ENCODE assay signal across 19 mouse cellular contexts in genomic region chr13:51491649-51492435, GRCm38 (mm10).
A peak's percentile ranks its signal among the peaks of the same experiment; 100 is the strongest.
DNase-seq lines count a peak whose midpoint lies in the region; ATAC-seq lines count a peak whose summit lies in the region.
"Had no signal": no experiment of that assay in that cellular context is flagged by ENCODE, and none has a peak within 500 bp of the region (broad histone marks: within the 10 kb centered on the region; RNA-seq: fewer than 3 reads in every experiment).

No protein-coding gene starts in this region.

- DNase-seq in adrenal gland, adult 2 months, result peak; percentile 39
- no peak for DNase-seq in adrenal gland, postnatal 25 days
- peak; percentile 10 for DNase-seq in kidney, postnatal 10 days
- no peak for DNase-seq in kidney, adult 9 months
- DNase-seq in ZHBTc4 (ENCODE audit: low read depth, low spot score), result peak; percentile 64
- DNase-seq in lung, postnatal 10 days, result no peak
- no peak for DNase-seq in urinary bladder, adult 18-20 months (ENCODE audit: low spot score in 2 of 2)
- DNase-seq: cerebellum, adult 11-12 months; cerebellum, adult 9-11 months; forebrain, postnatal 0 days; gastrocnemius, postnatal 10 days; kidney, adult 2 months; midbrain, embryonic 14.5 days; retina, postnatal 1 day; right cerebral cortex, postnatal 14 days; thymus, postnatal 14 days had no signal

- peak; percentile 46 for ATAC-seq in granulocyte monocyte progenitor cell, adult 5-6 weeks (replicated peaks; ENCODE audit: poor library complexity, severe bottlenecking)
- ATAC-seq: activated CD4-positive, CD25-positive, alpha-beta regulatory T cell, adult 4 months; forebrain, postnatal 0 days; inflammation-experienced regulatory T-cells, adult 6 months had no signal

Comparison
In these comparisons a context has a peak if more than half of its experiments do, and no peak if none do; other contexts are left out.
1. DNase-seq: peak in adrenal gland, adult 2 months (single experiment), kidney, postnatal 10 days (single experiment) and ZHBTc4 (single experiment); none in adrenal gland, postnatal 25 days (single experiment), kidney, adult 9 months (single experiment), lung, postnatal 10 days (single experiment) and urinary bladder, adult 18-20 months (0 of 2).